Mouse (Mus musculus) neural tube, embryonic 11.5 days (tissue): Measurements from ENCODE around the gene Xpo6. TPM values are rescaled to one million over a fixed set of nuclear protein-coding genes. Genes with fewer than 3 reads are reported as not detected.
A peak's percentile ranks its signal among the peaks of the same experiment; 100 is the strongest.

Experiments
- ATAC-seq: fragments of 200-750 bp; cut with Nextera tagmentation; 2 replicates; pipeline ENCODE4 v1.8.0; 2017; ENCODE audit warnings: moderate number of reproducible peaks, mild to moderate bottlenecking, moderate TSS enrichment, moderate library complexity; ENCODE audit not compliant: insufficient read depth, low FRiP score, low TSS enrichment
- DNase-seq: peaks from one replicate; pipeline ENCODE4 v3.0.0-alpha.2; 2015; ENCODE audit warnings: low spot score
- H3K27ac ChIP-seq: fragments of 300-500 bp; sonication (generic); 2 replicates; pipeline ENCODE4 v1.5.1; 2014; ENCODE audit warnings: low read depth, mild to moderate bottlenecking, low read length
- H3K27me3 ChIP-seq: fragments of 300-500 bp; sonication (generic); 2 replicates; pipeline ENCODE4 v1.6.1; 2014; ENCODE audit warnings: mild to moderate bottlenecking, low read length, mixed read lengths; ENCODE audit not compliant: control insufficient read depth, insufficient read depth
- H3K36me3 ChIP-seq: fragments of 300-500 bp; sonication (generic); 2 replicates; pipeline ENCODE4 v1.6.1; 2014; ENCODE audit warnings: mild to moderate bottlenecking, low read length, moderate library complexity, mixed read lengths; ENCODE audit not compliant: control insufficient read depth, insufficient read depth
- H3K4me1 ChIP-seq: fragments of 300-500 bp; sonication (generic); 2 replicates; pipeline ENCODE4 v1.6.1; 2014; ENCODE audit warnings: low read length, mixed read lengths; ENCODE audit not compliant: control insufficient read depth, insufficient read depth
- H3K4me2 ChIP-seq: fragments of 300-500 bp; sonication (generic); 2 replicates; pipeline ENCODE4 v1.6.1; 2014; ENCODE audit warnings: low read depth, mild to moderate bottlenecking, moderate library complexity
- H3K4me3 ChIP-seq: fragments of 300-500 bp; sonication (generic); 2 replicates; pipeline ENCODE4 v1.5.1; 2014; ENCODE audit warnings: low read depth, low read length
- H3K9ac ChIP-seq: fragments of 300-500 bp; sonication (generic); 2 replicates; pipeline ENCODE4 v1.6.1; 2014; ENCODE audit warnings: mild to moderate bottlenecking, low read length
- H3K9me3 ChIP-seq: fragments of 300-500 bp; sonication (generic); 2 replicates; pipeline ENCODE4 v1.6.1; 2016; ENCODE audit warnings: low read length; ENCODE audit not compliant: control insufficient read depth
- WGBS: fragments of 180-500 bp; shearing (Covaris S2); extraction: QIAGEN DNeasy Blood & Tissue Kit; methylation state at CpG from one replicate; pipeline ENCODE4 v1.1.7; 2014; 5-methylcytosine and 5-hydroxymethylcytosine counted together
- polyA plus RNA-seq: library from polyadenylated mRNA; unstranded; fragments of >200 nt; fragmentation: Nextera tagmentation; extraction: Ambion mirVana; gene quantifications from 2 replicates; pipeline ENCODE4 v1.2.1, GENCODE M21; 2014

Xpo6 gene
- polyA plus RNA-seq, 1 experiment from 2014 or later, result 70.0 TPM

DNA sequence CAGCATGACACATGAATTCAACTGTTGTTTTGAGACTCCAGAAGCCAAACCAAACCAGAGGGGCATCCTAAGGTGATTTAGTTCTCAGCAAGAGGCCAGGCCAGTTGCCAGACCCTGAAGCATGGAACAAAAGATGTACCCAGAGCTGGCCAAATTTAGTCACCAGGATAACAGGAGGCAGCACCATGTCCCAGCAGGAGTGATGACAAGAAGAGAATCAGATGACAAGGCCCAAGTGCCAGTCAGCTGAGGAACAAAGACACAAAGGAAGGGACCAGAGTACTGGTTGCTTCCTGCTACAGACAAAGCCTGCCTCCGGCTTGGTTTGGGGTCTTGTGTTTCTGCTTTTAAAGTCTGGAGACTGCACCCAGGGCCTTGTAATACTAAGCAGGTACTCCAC lies 16.6 kb upstream of the Xpo6 start:
- ATAC-seq (no peak), DNase-seq (no peak)
- H3K36me3 ChIP-seq, result no peaks in the 10 kb centered on the region
- no peak overlapping the region for H3K4me2 ChIP-seq
- H3K27me3 ChIP-seq, result no peaks in the 10 kb centered on the region
- H3K9me3 ChIP-seq, result no peaks in the 10 kb centered on the region
- no peak overlapping the region for H3K27ac ChIP-seq
- H3K9ac ChIP-seq, result no peak overlapping the region
- H3K4me3 ChIP-seq, result no peak overlapping the region
- no peaks in the 10 kb centered on the region for H3K4me1 ChIP-seq
- WGBS, result 58% methylated on average over 1 of the region's 1 CpGs

DNA sequence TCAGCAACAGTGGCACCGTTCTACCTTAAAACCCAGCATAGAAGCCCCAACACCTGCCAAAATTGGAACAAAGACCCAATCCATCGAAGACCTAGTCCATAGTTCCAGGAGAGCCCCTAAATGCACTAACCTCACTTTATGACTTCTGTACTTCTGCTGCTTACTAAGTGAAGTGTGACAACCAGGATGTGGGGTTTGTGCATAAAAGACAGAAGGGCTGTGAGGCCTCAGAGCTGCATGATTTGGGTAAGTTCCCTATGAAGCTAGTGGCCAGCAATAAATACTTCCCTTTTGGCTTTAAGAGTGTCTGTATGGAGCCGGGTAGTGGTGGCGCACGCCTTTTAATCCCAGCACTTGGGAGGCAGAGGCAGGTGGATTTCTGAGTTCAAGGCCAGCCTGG lies 10.6 kb upstream of the Xpo6 start:
- no peak overlapping the region for H3K27ac ChIP-seq
- 91% methylated on average over 5 of the region's 5 CpGs for WGBS

DNA sequence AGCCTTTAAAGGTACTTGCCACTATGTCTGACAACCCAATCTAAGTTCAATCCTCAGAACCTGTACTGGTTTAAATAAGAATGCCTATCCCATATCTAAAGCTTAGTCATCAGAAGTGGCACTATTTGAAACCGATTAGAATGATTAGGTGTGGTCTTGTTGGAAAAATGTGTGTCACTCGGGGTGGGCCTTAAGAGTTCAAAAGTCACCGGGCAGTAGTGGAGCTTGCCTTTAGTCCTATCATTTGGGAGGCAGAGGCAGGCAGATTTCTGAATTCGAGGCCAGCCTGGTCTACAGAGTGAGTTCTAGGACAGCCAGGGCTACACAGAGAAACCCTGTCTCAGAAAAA lies 670 bp upstream of the Xpo6 start:
- 93% methylated on average over 4 of the region's 4 CpGs for WGBS
- no peaks in the 10 kb centered on the region for H3K27me3 ChIP-seq
- H3K4me2 ChIP-seq, result peak overlapping the region; percentile 53
- H3K4me3 ChIP-seq, result peak overlapping the region; percentile 93
- H3K27ac ChIP-seq, result no peak overlapping the region
- ATAC-seq (no peak), DNase-seq (no peak)
- no peaks in the 10 kb centered on the region for H3K36me3 ChIP-seq
- H3K9me3 ChIP-seq, result no peaks in the 10 kb centered on the region
- H3K9ac ChIP-seq, result peak overlapping the region; percentile 96
- peaks cover 12% of the 10 kb centered on the region for H3K4me1 ChIP-seq

More for the DNA sequence above, 10.6 kb upstream of the Xpo6 start:
- ATAC-seq (no peak), DNase-seq (no peak)
- no peak overlapping the region for H3K9ac ChIP-seq
- H3K4me1 ChIP-seq, result no peaks in the 10 kb centered on the region
- H3K27me3 ChIP-seq, result no peaks in the 10 kb centered on the region
- H3K36me3 ChIP-seq, result no peaks in the 10 kb centered on the region
- no peak overlapping the region for H3K4me3 ChIP-seq
- H3K9me3 ChIP-seq, result no peaks in the 10 kb centered on the region
- no peak overlapping the region for H3K4me2 ChIP-seq

DNA sequence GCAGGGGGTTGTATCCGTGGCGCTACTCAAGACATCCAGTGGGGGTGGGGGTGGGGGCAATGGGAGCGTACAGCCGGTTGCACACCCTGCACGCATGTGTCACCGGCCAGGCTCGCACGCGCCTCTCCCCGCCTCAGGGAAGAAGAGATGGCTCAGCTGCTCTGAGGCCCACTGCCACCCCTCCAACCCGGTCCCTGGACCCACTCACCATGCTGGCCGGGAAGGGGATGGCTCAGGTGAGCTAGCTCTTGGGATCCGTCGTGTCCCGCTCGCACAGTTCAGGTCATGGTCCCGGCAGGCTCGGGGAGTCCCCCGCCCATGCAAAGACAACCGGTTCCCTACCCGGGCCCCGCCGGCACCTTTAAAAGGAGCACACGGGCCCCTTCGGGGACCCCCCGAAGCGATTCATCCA lies 604 bp downstream of the Xpo6 start:
- DNase-seq, result peak; percentile 72
- Histone ChIP-seq H3K4me2 (peak overlapping the region; percentile 76), H3K27ac (peak overlapping the region; percentile 81), H3K9me3 (no peaks in the 10 kb centered on the region), H3K9ac (peak overlapping the region; percentile 96), H3K4me3 (peak overlapping the region; percentile 93), H3K4me1 (peaks cover 12% of the 10 kb centered on the region), H3K27me3 (no peaks in the 10 kb centered on the region), H3K36me3 (no peaks in the 10 kb centered on the region)
- WGBS, result 0% methylated on average over 26 of the region's 27 CpGs
- peak; percentile 77 for ATAC-seq

DNA sequence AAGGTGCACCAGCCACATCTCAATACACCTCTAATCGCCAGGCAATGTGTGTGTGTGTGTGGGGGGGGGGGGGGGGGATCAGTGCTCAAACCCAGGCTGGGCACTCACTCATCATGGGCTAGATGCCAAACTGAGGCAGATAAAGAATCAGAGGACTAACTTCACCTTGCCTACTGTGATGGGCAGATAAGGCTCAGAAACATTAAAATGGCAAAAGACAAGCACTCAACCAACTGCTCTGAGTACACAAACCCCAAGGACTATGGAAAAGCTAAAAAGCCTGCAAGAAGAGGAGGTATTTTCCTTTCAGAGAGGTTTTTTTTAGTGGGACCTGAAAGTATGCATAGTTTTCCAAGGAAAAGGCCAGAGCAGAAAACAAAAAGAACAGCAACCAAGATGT lies 1.4 kb downstream of the Xpo6 start:
- WGBS, result 42% methylated on average over 1 of the region's 1 CpGs
- Histone ChIP-seq H3K9me3 (no peaks in the 10 kb centered on the region), H3K4me3 (peak overlapping the region; percentile 93), H3K9ac (peak overlapping the region; percentile 96), H3K4me1 (peaks cover 12% of the 10 kb centered on the region), H3K27me3 (no peaks in the 10 kb centered on the region), H3K27ac (no peak overlapping the region), H3K4me2 (peak overlapping the region; percentile 76), H3K36me3 (no peaks in the 10 kb centered on the region)
- DNase-seq, result no peak
- no peak for ATAC-seq

DNA sequence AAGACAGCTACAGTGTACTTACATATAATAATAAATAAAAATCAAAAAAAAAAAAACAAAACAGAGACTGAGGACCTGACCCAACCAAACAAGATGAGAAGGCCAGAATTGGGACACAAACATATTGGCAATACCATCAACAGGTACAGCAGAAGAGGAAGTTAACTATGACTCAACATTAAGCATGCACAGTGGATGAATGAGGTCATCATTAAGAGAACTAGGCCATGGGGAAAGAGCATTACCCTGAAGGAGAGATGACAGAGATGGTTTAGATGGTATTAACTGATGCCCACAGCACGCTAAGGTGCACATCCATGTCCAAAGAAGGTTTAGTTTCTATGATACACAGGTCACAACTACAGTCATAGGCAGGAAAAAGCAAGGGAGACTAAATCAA lies 6.1 kb downstream of the Xpo6 start:
- ATAC-seq, result no peak
- 100% methylated on average over 1 of the region's 1 CpGs for WGBS
- H3K27me3 ChIP-seq, result no peaks in the 10 kb centered on the region

DNA sequence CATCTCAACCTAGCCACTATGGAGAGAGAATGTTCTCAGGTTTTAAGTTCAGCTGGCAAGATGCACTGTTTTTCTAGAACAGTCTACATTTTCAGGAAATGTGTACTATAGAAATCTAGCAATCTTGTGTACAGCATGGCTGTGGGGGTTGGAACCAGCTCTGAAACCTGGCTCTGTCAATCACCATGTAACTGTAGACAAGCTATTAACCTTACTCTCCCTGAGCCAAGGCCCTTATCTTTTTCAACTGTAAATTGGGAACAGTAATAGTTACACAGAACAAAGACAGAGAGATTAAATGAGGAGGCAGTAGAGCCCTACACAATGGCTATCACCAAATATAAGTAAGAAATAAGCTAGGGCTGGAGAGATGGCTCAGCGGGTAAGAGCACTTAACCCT lies 8.8 kb downstream of the Xpo6 start:
- no peaks in the 10 kb centered on the region for H3K4me1 ChIP-seq
- no peak overlapping the region for H3K9ac ChIP-seq
- H3K27me3 ChIP-seq, result no peaks in the 10 kb centered on the region
- no peak overlapping the region for H3K4me2 ChIP-seq
- H3K27ac ChIP-seq, result no peak overlapping the region
- no peak for ATAC-seq
- no peaks in the 10 kb centered on the region for H3K36me3 ChIP-seq
- 93% methylated on average over 1 of the region's 1 CpGs for WGBS
- H3K4me3 ChIP-seq, result no peak overlapping the region
- H3K9me3 ChIP-seq, result no peaks in the 10 kb centered on the region
- DNase-seq, result no peak

More for the DNA sequence above, 6.1 kb downstream of the Xpo6 start:
- no peak overlapping the region for H3K4me3 ChIP-seq
- no peak overlapping the region for H3K27ac ChIP-seq
- DNase-seq, result no peak
- H3K36me3 ChIP-seq, result no peaks in the 10 kb centered on the region
- H3K9ac ChIP-seq, result no peak overlapping the region
- H3K9me3 ChIP-seq, result no peaks in the 10 kb centered on the region
- H3K4me1 ChIP-seq, result peaks cover 12% of the 10 kb centered on the region
- H3K4me2 ChIP-seq, result no peak overlapping the region

DNA sequence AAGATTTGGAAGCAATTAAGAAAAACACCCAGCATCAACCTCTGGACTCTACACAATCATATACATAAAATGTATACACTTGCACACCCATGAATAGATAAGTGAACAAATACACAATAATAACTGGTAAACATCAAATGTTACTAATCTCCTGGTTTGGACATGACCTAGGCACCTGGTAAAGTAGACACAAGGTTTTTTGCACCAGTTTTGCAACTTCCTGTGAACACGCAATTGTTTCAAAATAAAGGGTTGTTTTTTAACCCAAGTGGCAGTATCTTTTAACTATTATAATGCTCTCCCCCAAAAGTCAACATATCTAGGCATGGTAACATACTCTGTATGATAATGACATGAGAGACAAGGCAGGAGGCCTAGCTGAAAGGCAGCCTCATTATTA lies 10.8 kb downstream of the Xpo6 start:
- Histone ChIP-seq H3K36me3 (no peaks in the 10 kb centered on the region), H3K27me3 (no peaks in the 10 kb centered on the region), H3K9me3 (no peaks in the 10 kb centered on the region), H3K4me3 (no peak overlapping the region), H3K27ac (no peak overlapping the region), H3K4me1 (no peaks in the 10 kb centered on the region), H3K9ac (no peak overlapping the region), H3K4me2 (no peak overlapping the region)
- 93% methylated on average over 1 of the region's 1 CpGs for WGBS
- no peak for DNase-seq
- ATAC-seq, result no peak

DNA sequence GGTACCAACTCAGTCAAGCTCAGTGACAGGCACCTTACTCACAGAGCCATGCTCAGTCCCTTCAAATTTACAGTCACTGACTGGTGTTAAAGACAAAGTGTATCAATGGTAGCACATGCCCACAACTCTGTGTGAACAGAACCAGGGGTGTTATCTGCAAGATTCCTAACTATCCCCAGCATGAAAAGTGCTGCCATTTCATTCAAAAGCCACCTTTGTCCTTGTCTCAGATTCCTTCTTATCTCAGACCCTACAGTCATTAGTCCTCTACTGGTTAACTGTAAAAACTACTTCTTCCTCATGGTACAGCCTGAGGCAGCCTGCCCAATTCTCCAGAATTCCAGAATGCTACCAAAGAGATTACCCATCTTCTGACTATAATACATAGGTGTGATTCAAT lies 14.3 kb downstream of the Xpo6 start:
- no peak for ATAC-seq
- H3K4me1 ChIP-seq, result peaks cover 5% of the 10 kb centered on the region; the same call in 1 of the 2 replicates
- H3K4me2 ChIP-seq, result no peak overlapping the region

More for the DNA sequence above, 14.3 kb downstream of the Xpo6 start:
- DNase-seq, result no peak
- Histone ChIP-seq H3K27me3 (no peaks in the 10 kb centered on the region), H3K36me3 (no peaks in the 10 kb centered on the region), H3K4me3 (no peak overlapping the region), H3K27ac (no peak overlapping the region), H3K9me3 (no peaks in the 10 kb centered on the region), H3K9ac (no peak overlapping the region)
